Mouse (Mus musculus) CH12.LX (cell line): Measurements from ENCODE around the gene Pycr2. TPM values are rescaled to one million over a fixed set of nuclear protein-coding genes. Genes with fewer than 3 reads are reported as not detected.

ENCODE experiments used
- DNase-seq: peaks from one replicate; pipeline ENCODE4 v3.0.0-alpha.2; 2013; ENCODE audit errors: extremely low read depth
- H3K27ac ChIP-seq: 2 replicates; pipeline ENCODE4 v1.5.1; 2012; ENCODE audit warnings: low read depth, mild to moderate bottlenecking, control low read depth, moderate library complexity; ENCODE audit not compliant: insufficient read depth
- H3K27me3 ChIP-seq: replicated peaks from 2 replicates; pipeline ENCODE3; 2012; ENCODE audit warnings: inconsistent platforms
- H3K36me3 ChIP-seq, 2 experiments: replicated peaks in 1 of 2; 2 replicates each; pipeline versions ENCODE3 to v1.6.1; 2012; ENCODE audit warnings: inconsistent platforms in 1 of 2, low read length in 1 of 2, mild to moderate bottlenecking in 1 of 2, mixed read lengths in 1 of 2, moderate library complexity in 1 of 2; ENCODE audit not compliant: control insufficient read depth in 1 of 2, insufficient read depth in 1 of 2
- H3K4me1 ChIP-seq, 2 experiments: 2 replicates each; pipeline ENCODE4 v1.6.1; 2012; ENCODE audit warnings: inconsistent platforms in 1 of 2, moderate library complexity in 1 of 2; ENCODE audit not compliant: insufficient read depth in 2 of 2, control insufficient read depth in 1 of 2
- H3K4me2 ChIP-seq: 2 replicates; pipeline ENCODE4 v1.6.1; 2012; ENCODE audit warnings: low read depth, mild to moderate bottlenecking, control low read depth; ENCODE audit not compliant: poor library complexity, insufficient read depth, severe bottlenecking
- H3K4me3 ChIP-seq, 3 experiments: fragments of 150-350 bp in 1 of 3; sonication (generic) in 1 of 3; replicated peaks in 1 of 3; 2 replicates each; pipeline versions ENCODE3 to v1.5.1; 2011 to 2012; ENCODE audit warnings: low read depth in 2 of 3, low read length in 2 of 3, mild to moderate bottlenecking in 2 of 3, moderate library complexity in 2 of 3, control low read depth in 1 of 3, improper control_type of control experiment in 1 of 3, inconsistent platforms in 1 of 3, mixed read lengths in 1 of 3; ENCODE audit not compliant: poor library complexity in 1 of 3
- H3K79me2 ChIP-seq: replicated peaks from 2 replicates; pipeline ENCODE4 v1.6.1; 2012; ENCODE audit warnings: mild to moderate bottlenecking, moderate library complexity; ENCODE audit not compliant: control insufficient read depth, poor library complexity, insufficient read depth, severe bottlenecking; ENCODE audit errors: extremely low read depth
- H3K9ac ChIP-seq: 2 replicates; pipeline ENCODE4 v1.6.1; 2012; ENCODE audit warnings: low read depth, mild to moderate bottlenecking, control low read depth, moderate library complexity; ENCODE audit not compliant: insufficient read depth
- H3K9me3 ChIP-seq: replicated peaks from 2 replicates; pipeline ENCODE3; 2012; ENCODE audit warnings: low read length, inconsistent platforms, mixed read lengths
- BHLHE40 ChIP-seq: IDR thresholded peaks from 2 replicates; pipeline ENCODE4 v1.6.1; 2011; ENCODE audit warnings: mild to moderate bottlenecking, low read depth, low read length, improper control_type of control experiment
- CHD1 ChIP-seq: IDR thresholded peaks from 2 replicates; pipeline ENCODE4 v1.6.1; 2012; ENCODE audit warnings: low read depth, low read length, improper control_type of control experiment, inconsistent platforms
- CHD2 ChIP-seq: IDR thresholded peaks from 2 replicates; pipeline ENCODE4 v1.6.1; 2011; ENCODE audit warnings: low read length, improper control_type of control experiment
- CTCF ChIP-seq, 2 experiments: IDR thresholded peaks in 1 of 2; conservative IDR thresholded peaks in 1 of 2; 2 replicates each; pipeline ENCODE4 v1.5.1; 2011 to 2012; ENCODE audit warnings: low read depth in 2 of 2, low read length in 2 of 2, improper control_type of control experiment in 1 of 2, inconsistent platforms in 1 of 2, mild to moderate bottlenecking in 1 of 2, moderate library complexity in 1 of 2
- E2F4 ChIP-seq: IDR thresholded peaks from 2 replicates; pipeline ENCODE4 v1.6.1; 2011; ENCODE audit warnings: low read depth, low read length, improper control_type of control experiment; ENCODE audit not compliant: insufficient replicate concordance
- ELF1 ChIP-seq: IDR thresholded peaks from 2 replicates; pipeline ENCODE4 v1.6.1; 2014; ENCODE audit warnings: low read depth, mild to moderate bottlenecking, inconsistent platforms, low read length, improper control_type of control experiment
- EP300 ChIP-seq: IDR thresholded peaks from 2 replicates; pipeline ENCODE4 v1.6.1; 2011; ENCODE audit warnings: low read length, improper control_type of control experiment
- ETS1 ChIP-seq: conservative IDR thresholded peaks from 2 replicates; pipeline ENCODE4 v1.6.1; 2012; ENCODE audit warnings: low read depth, mild to moderate bottlenecking, inconsistent platforms, low read length, improper control_type of control experiment, moderate library complexity
- HCFC1 ChIP-seq: IDR thresholded peaks from 2 replicates; pipeline ENCODE4 v1.6.1; 2012; ENCODE audit warnings: low read depth, mild to moderate bottlenecking, inconsistent platforms, low read length, improper control_type of control experiment
- IRF4 ChIP-seq: IDR thresholded peaks from 2 replicates; pipeline ENCODE4 v1.6.1; 2014; ENCODE audit warnings: low read depth, mild to moderate bottlenecking, inconsistent platforms, low read length, improper control_type of control experiment
- JUN ChIP-seq: IDR thresholded peaks from 2 replicates; pipeline ENCODE4 v1.6.1; 2011; ENCODE audit warnings: low read depth, mild to moderate bottlenecking, low read length, improper control_type of control experiment, moderate library complexity; ENCODE audit not compliant: insufficient read depth
- KAT2A ChIP-seq: IDR thresholded peaks from 2 replicates; pipeline ENCODE4 v1.6.1; 2012; ENCODE audit warnings: low read length, improper control_type of control experiment, inconsistent platforms; ENCODE audit not compliant: insufficient replicate concordance
- MAX ChIP-seq: IDR thresholded peaks from 2 replicates; pipeline ENCODE4 v1.6.1; 2011; ENCODE audit warnings: low read length, improper control_type of control experiment
- MAZ ChIP-seq: IDR thresholded peaks from 2 replicates; pipeline ENCODE4 v1.6.1; 2012; ENCODE audit warnings: low read depth, mild to moderate bottlenecking, inconsistent platforms, low read length, improper control_type of control experiment, moderate library complexity
- NELFE ChIP-seq: IDR thresholded peaks from 2 replicates; pipeline ENCODE4 v1.6.1; 2011; ENCODE audit warnings: low read depth, low read length, improper control_type of control experiment
- POLR2AphosphoS2 ChIP-seq: IDR thresholded peaks from 2 replicates; pipeline ENCODE4 v1.6.1; 2011; ENCODE audit warnings: low read depth, low read length, improper control_type of control experiment
- RAD21 ChIP-seq: IDR thresholded peaks from 2 replicates; pipeline ENCODE4 v1.6.1; 2011; ENCODE audit warnings: low read depth, mild to moderate bottlenecking, low read length, improper control_type of control experiment, moderate library complexity
- RCOR1 ChIP-seq: conservative IDR thresholded peaks from 2 replicates; pipeline ENCODE4 v1.6.1; 2012; ENCODE audit warnings: low read depth, mild to moderate bottlenecking, inconsistent platforms, low read length, improper control_type of control experiment
- SIN3A ChIP-seq: IDR thresholded peaks from 2 replicates; pipeline ENCODE4 v1.6.1; 2012; ENCODE audit warnings: low read length, improper control_type of control experiment, inconsistent platforms
- TBP ChIP-seq: conservative IDR thresholded peaks from 2 replicates; pipeline ENCODE4 v1.6.1; 2011; ENCODE audit warnings: low read depth, low read length, improper control_type of control experiment
- TCF12 ChIP-seq: IDR thresholded peaks from 2 replicates; pipeline ENCODE4 v1.6.1; 2014; ENCODE audit warnings: low read depth, mild to moderate bottlenecking, inconsistent platforms, low read length, improper control_type of control experiment
- ZC3H11A ChIP-seq: IDR thresholded peaks from 2 replicates; pipeline ENCODE4 v1.6.1; 2012; ENCODE audit warnings: low read depth, mild to moderate bottlenecking, inconsistent platforms, low read length, improper control_type of control experiment
- ZKSCAN1 ChIP-seq: IDR thresholded peaks from 2 replicates; pipeline ENCODE4 v1.6.1; 2012; ENCODE audit warnings: low read depth, inconsistent platforms, low read length, improper control_type of control experiment, borderline replicate concordance
- ZNF384 ChIP-seq: IDR thresholded peaks from 2 replicates; pipeline ENCODE4 v1.6.1; 2012; ENCODE audit warnings: low read depth, low read length, improper control_type of control experiment, inconsistent platforms
- dilution Hi-C: fragments of 300-500 bp; cut with MboI; formaldehyde crosslinking; loops from 2 replicates; pipeline ENCODE4 v1.14.3; 2020; ENCODE audit warnings: low sequenced_read_pairs; ENCODE audit not compliant: extremely low pct_unique_long_range_greater_than_20kb, extremely low pct_ligation_motif_present
- in situ Hi-C: fragments of 300-500 bp; cut with MboI; formaldehyde crosslinking; loops from 3 replicates; pipeline ENCODE4 v1.14.3; 2019; ENCODE audit warnings: low sequenced_read_pairs, low pct_ligation_motif_present, low pct_unique_long_range_greater_than_20kb, mixed read lengths
- polyA plus RNA-seq: library from polyadenylated mRNA; unstranded; fragments of >175 nt; gene quantifications from 2 replicates; pipeline ENCODE4 v1.2.1, GENCODE M21; 2012; ENCODE audit warnings: low read depth; ENCODE audit not compliant: insufficient read length
- total RNA-seq, 2 experiments: library from RNA; depleted of rRNA; stranded (reverse); fragments of 300-350 nt in 1 of 2; fragments of >200 nt in 1 of 2; gene quantifications; 2 replicates each; pipeline ENCODE4 v1.2.3; 2012 to 2014

Gene Pycr2
- total and polyA plus RNA-seq, 3 experiments, result 73.0 to 131 (median 119) TPM

- dilution Hi-C loops, result no loop called here
- no peak for DNase-seq
These were observed 441 bp upstream of the Pycr2 start for GRCm38 (mm10) chr1:180903666-180904038.

DNA sequence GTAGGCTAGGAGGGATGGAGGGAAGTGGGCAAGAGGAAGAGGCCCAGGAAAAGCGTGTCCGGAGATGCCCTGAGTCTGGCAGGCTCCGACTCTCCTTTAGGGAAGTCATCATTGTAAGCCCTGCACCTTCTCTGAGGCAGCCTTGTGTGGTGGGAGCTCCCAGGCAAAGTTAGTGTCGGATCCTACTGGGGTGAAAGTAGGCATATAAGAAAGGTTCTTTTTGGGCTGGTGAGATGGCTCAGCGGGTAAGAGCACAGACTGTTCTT, 655 bp downstream of the Pycr2 start:
- H3K9me3 ChIP-seq, result no peaks in the 10 kb centered on the region
- peaks cover 10 to 49% of the 10 kb centered on the region in 2 experiments for H3K4me1 ChIP-seq
- peak overlapping the region; percentile 83 for H3K9ac ChIP-seq
- no peaks in the 10 kb centered on the region for H3K27me3 ChIP-seq
- dilution Hi-C loops, result no loop called here
- H3K79me2 ChIP-seq, result peaks cover 16% of the 10 kb centered on the region
- in situ Hi-C loops, result no loop called here
- no peak overlapping the region; the same call in 1 of the 2 replicates for H3K27ac ChIP-seq
- H3K4me3 ChIP-seq, result peak overlapping the region; percentile 91 to 96 (median 95)
- TF ChIP-seq CHD1 (no peak), MAX (no peak), ZC3H11A (no peak), IRF4 (no peak), HCFC1 (no peak), CHD2 (no peak), MAZ (no peak), POLR2AphosphoS2 (no peak), ELF1 (no peak), TBP (no peak), KAT2A (no peak), JUN (no peak), SIN3A (no peak), TCF12 (no peak), EP300 (no peak), E2F4 (no peak), CTCF (conservative IDR thresholded peaks at IDR 0.05 in 1 of 2, IDR thresholded peaks at IDR 0.05 in 1 of 2; ENCODE audit: low read depth in 2 of 2, low read length in 2 of 2) (no peak), NELFE (no peak), RAD21 (no peak), ZNF384 (no peak)
- H3K4me2 ChIP-seq, result peak overlapping the region; percentile 69
- DNase-seq, result no peak
- H3K36me3 ChIP-seq, result peaks cover 33 to 44% of the 10 kb centered on the region in 2 experiments

More at GRCm38 (mm10) chr1:180903666-180904038, 441 bp upstream of the Pycr2 start:
- TF ChIP-seq ETS1, result peak; percentile 23; the same call in 1 of the 2 replicates
- TF ChIP-seq MAZ, result 0 out of 2 replicates have a peak, but pooled peaks have one; percentile 21
- no peak for TF ChIP-seq ZKSCAN1
- TF ChIP-seq RCOR1, result 0 out of 2 replicates have a peak, but pooled peaks have one; percentile 15
- TF ChIP-seq ELF1, result peak; percentile 36; the same call in 1 of the 2 replicates
- 0 out of 2 replicates have a peak, but pooled peaks have one; percentile 29 for TF ChIP-seq IRF4
- peak; percentile 33; the same call in 1 of the 2 replicates for TF ChIP-seq BHLHE40
- no peak for TF ChIP-seq MAX
- in situ Hi-C loops, result no loop called here
- no peaks in the 10 kb centered on the region for H3K9me3 ChIP-seq
- peaks cover 16% of the 10 kb centered on the region for H3K79me2 ChIP-seq
- no peaks in the 10 kb centered on the region for H3K27me3 ChIP-seq
- peak overlapping the region; percentile 36 to 91 (median 49) for H3K4me3 ChIP-seq
- peaks cover 10 to 44% of the 10 kb centered on the region in 2 experiments for H3K4me1 ChIP-seq
- H3K9ac ChIP-seq, result peak overlapping the region; percentile 70
- H3K36me3 ChIP-seq, result peaks cover 30 to 33% of the 10 kb centered on the region in 2 experiments
- H3K27ac ChIP-seq, result peak overlapping the region; percentile 59
- H3K4me2 ChIP-seq, result peak overlapping the region; percentile 82
